Mouse (Mus musculus): ENCODE results near the gene Lin28b. TPM values are rescaled to one million over a fixed set of nuclear protein-coding genes. Genes with fewer than 3 reads are reported as not detected.

Lin28b gene
- polyA plus RNA-seq, 1 experiment from 2014 or later = 26.1 TPM

Other genes starting within 250 kb of the Lin28b start
- gene Bves, start 150.6 kb downstream of the Lin28b start, polyA plus RNA-seq (2014; fragmentation: Nextera tagmentation; extraction: Ambion mirVana) = 10.1 and 11.2 TPM in 2 replicates
- gene Hace1, start 91.4 kb upstream of the Lin28b start, polyA plus RNA-seq (2014; fragmentation: Nextera tagmentation; extraction: Ambion mirVana) = 29.2 and 30.5 TPM in 2 replicates

All from limb, embryonic 11.5 days (tissue).